Mouse (Mus musculus): ENCODE measurements at regions not wholly inside any gene's neighbourhood (a gene's known extent, or its start where the extent isn't known, plus 50 kb on each side); places are given as distances from the start of the nearest gene placed in this dataset.

DNA sequence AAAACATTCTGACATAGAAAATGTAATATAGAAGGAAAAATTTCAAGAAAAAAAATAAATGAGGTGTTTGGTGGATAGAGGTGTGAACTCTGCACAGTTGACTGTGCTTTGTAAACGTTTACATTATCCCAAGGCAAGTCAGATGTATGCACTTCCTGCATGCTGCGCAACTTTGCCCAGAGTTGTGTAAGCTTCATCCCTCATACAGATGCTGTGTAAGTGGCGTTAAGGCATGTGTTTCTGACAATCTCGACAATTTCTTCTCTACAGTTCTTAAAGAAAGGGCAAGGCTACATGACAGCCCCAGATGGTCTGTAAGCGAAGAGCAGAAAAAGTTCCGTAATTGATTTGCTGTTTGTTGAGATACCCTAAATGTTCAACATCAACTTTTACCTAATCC lies 476.6 kb upstream of the Pitx2 start:
- DNase-seq (ENCODE audit: low spot score), result no peak

DNA sequence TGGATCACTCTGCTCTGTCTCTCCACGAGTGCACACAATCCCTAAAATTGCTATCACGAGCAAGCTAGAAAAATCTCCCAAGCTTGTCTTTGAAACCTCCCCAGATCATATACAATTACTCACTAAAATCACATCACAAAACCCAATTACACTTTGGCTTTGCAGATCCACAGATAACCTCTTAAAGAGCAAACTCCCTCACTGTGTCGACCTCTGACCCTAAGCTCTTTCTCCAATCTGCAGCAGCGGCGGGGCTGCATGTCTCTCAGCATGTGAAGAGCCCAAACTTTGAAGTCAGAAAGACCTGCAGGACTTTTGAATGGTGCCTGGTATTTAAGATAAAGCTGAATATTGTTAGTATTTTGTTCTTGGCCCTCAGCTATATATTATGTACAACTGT lies 479.4 kb upstream of the Pitx2 start:
- no peak for DNase-seq (ENCODE audit: low spot score)

- DNase-seq (ENCODE audit: low spot score), result no peak
These were observed 480.5 kb upstream of the Pitx2 start for GRCm38 (mm10) chr3:128719226-128719625.

GRCm38 (mm10) chr3:128707270-128707669 lies 492.4 kb upstream of the Pitx2 start:
- DNase-seq (ENCODE audit: low spot score), result no peak

- DNase-seq (ENCODE audit: low spot score), result no peak
These were observed 531.1 kb upstream of the Pitx2 start for GRCm38 (mm10) chr3:128668468-128669127.

GRCm38 (mm10) chr3:128665184-128665583 lies 534.5 kb upstream of the Pitx2 start:
- DNase-seq (ENCODE audit: low spot score), result no peak

- DNase-seq (ENCODE audit: low spot score), result no peak
These were observed 562.5 kb upstream of the Pitx2 start for GRCm38 (mm10) chr3:128636960-128637755.

DNA sequence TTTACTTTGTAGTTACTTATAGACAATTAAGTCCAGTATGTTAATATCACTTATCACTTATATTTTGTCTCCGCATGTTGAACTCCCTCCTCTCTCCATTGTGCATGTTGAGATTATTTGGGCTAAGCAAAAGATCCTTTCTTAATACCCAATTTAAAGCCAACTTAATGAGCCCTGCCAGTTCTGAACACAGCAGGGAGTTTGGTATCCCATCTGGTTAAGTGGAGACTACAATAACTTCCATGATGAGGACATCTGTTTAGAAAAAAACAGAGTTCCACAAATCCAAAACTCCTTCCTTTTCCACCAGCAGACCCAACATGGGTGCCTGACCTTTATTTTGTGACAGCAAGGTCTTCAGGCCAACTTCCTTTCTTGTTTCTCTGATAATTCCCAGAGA lies 572.0 kb upstream of the Pitx2 start:
- DNase-seq (ENCODE audit: low spot score), result no peak

DNA sequence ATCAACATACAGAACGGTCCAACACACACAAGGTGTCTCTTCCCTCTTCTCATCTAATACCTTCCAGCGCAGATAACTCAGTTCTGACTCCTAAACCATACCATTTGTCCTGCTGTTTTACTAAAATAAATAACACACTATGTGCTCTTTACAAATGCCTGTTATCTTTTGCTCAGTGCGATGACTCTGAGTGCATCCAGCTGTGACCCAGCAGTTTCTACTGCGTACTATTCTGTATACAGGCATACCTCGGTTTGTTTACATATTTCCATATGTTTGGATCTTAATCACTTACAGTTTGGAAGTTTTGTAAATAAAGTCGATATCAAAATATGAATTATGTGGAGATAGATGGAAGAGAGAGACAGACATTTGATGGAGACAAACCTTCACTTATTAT lies 583.0 kb upstream of the Pitx2 start:
- DNase-seq (ENCODE audit: low spot score), result no peak

- DNase-seq (ENCODE audit: low spot score), result no peak
These were observed 586.0 kb upstream of the Pitx2 start for GRCm38 (mm10) chr3:128613657-128614056.

DNA sequence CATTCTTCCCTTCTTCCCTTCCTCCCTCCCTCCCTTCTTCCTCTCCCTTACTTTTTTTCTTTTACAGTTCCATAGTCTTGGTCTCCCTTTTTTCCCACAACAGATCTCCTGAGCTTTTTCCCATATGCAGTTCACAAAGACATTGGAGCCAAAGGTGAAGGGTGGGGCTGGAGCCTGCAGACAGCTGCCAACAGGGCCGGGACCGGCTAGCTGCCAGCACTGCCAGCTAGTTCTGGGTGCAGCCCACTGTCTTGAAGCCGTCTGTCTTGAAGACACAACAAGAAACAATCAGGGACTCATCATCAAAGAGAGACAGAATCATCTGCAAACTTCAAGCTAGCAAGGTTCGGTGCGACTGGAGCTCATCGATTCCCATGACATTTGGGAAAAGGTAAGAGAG lies 588.9 kb upstream of the Pitx2 start:
- DNase-seq (ENCODE audit: low spot score), result no peak

- DNase-seq (ENCODE audit: low spot score), result no peak
These were observed 591.0 kb upstream of the Pitx2 start for GRCm38 (mm10) chr3:128608694-128609093.

DNA sequence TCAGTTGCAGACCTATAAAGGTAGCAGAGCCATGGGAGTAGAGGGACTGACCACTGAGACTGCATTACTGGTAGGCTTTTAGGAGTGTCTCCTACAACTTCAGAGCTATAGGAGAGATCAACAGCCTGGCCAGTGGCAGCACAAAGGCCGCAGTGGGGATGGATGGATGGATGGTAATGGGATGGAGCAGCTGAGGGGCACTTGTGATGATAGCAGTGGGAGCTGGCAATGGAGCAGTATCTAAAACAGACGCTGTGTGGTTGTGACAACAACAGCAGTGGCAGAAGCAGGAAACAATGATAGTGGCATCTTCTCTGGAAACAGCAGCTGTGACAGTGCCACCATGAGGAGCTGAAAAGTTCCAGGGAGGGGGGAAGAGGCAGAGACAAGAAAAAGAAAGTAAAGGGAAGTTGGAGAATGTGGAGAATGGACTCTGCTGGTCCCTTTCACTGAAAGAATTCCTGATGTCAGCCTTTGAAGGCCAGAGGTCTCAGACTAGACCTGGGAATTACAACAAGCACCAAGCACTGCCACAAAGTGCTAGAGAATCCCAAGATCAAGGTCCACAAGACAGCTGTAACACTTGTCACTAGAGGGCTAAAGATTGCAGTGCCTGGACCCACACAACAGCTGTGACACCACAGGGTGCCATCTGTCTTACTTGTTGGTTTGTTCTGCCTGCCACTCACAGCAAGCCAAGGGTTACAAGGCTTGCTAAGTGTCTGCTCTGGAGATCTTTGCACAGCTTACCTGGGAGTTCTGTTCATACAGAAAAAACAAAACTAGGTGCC lies 624.1 kb upstream of the Pitx2 start:
- no peak for DNase-seq (ENCODE audit: low spot score)

DNA sequence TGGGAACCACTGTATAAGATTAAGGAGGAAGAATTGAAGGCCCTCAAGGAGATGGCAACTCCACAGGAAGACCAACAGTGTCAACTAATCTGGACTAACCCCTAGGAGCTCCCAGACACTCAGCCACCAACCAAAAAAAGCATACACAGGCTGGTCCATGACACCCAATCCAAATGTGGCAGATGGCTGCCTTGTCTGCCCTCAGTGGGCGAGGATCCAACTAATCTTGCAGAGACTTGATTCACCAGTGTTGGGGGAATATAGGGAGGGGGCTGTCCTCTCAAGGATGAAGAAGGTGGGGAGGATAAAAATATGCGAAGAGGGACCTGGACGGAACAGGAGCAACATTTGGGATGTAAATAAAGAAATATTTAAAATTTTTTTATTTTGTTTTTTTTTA lies 629.1 kb upstream of the Pitx2 start:
- no peak for DNase-seq (ENCODE audit: low spot score)

DNA sequence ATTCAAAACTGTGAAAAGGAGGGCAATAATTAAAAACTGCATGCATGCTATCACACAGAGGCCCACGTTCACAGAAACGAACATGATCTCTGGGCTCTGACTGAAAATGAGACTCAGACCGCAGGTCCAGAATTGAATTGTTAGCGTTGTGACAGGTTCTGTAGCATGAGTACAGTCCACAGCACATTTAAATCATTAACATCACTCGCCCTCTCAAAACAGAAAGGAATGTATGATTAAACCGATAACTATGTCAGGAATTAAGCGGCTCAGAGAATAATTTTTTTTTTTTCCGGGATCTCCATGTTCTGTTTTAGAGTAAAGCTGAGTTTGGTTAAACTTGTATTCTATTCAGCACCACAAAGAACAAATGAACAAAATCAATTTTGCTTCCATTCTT lies 634.3 kb upstream of the Pitx2 start:
- no peak for DNase-seq (ENCODE audit: low spot score)

DNA sequence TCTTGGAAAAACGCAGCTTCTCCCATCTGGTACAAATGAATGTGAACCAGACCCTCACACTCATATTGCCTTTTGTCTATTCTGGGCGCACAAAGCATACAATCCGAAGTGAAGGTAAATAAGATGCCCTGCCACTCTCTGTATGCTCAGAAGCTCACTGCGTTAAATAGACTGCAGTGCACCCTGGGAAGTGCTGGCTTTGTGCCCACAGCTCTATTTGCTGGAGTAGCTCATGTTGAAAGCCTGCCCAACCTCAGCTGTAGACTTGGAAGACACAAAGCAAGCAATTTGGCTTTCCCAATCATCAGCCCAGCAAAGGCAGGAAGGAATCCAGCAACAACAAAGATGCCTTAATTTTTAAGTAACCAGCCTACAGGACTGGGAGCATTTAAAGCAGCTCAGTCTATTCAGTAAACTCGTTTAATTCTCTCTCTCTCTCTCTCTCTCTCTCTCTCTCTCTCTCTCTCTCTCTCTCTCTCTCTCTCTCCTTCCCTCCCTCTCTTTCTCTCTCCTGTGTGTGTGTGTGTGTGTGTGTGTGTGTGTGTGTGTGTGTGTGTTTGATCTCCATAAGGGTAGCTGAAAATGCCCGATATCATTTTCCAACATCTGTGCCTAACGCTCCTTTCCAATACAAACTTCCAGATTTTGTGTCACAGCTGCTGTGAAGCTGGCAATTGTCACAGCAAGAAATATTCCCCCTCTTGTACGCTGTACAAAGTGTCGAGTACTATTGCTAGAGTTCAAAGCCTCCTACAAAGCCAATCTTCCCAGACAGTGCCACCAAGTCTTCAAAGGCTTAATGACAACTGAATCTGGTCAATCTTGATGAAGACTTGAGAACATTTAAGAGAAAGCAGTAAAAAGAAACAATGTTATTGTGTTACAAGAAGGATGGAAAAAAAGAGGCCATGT lies 650.5 kb upstream of the Fam241a start:
- DNase-seq (ENCODE audit: low spot score), result no peak

- DNase-seq (ENCODE audit: low spot score), result no peak
These were observed 629.3 kb upstream of the Fam241a start for GRCm38 (mm10) chr3:128525427-128525826.

DNA sequence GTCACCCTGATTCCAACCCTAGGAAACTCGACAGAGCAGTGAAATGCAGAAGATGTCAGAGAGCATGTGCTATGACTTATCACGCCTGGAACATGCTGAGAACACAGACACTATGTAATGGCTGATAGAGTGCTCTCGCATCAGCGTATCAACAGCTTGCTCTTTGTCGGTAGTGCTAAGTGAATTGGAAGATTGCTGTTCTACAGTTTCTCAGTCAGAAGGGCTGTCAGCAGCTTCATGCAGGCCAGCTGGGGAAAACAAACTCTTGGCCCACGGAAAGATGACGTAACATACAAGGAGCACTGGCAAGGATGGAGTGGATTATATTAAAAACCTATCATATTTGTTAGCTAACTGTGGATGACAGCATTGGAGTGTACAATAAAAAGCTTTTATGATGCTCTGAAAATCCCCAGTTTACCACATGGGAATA lies 624.6 kb upstream of the Fam241a start:
- DNase-seq (ENCODE audit: low spot score), result no peak

GRCm38 (mm10) chr3:128519913-128520316 lies 623.8 kb upstream of the Fam241a start:
- DNase-seq (ENCODE audit: low spot score), result no peak

DNA sequence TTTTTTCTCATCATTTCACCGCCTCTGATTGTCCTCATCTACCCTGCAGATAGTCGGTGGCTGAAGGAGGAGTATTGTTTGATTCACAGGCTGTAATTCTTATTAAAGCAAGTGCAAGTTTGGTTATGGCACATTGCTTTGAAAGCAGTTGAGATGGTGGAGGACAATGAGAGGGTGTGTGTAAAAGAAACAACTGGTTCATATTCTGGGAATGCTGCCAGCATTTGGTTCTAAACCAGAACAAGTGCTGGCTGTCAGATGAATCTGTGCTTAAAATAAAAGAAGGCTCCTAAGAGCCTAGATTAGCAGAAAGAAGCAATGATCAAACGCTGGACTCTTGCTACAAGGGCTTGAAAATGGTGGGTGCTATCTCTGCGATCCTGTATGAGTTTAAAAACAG lies 622.7 kb upstream of the Fam241a start:
- no peak for DNase-seq (ENCODE audit: low spot score)

- no peak for DNase-seq (ENCODE audit: low spot score)
These were observed 575.0 kb upstream of the Fam241a start for GRCm38 (mm10) chr3:128471111-128471510.

GRCm38 (mm10) chr3:128429706-128430105 lies 533.6 kb upstream of the Fam241a start:
- no peak for DNase-seq (ENCODE audit: low spot score)
